Mouse (Mus musculus): ENCODE measurements around the gene H2al1e.
"Not testable (repeated sequence)": the region's sequence is repeated elsewhere in the genome, so short reads cannot be mapped to it uniquely, and the experiment has no call there.

Gene H2al1e

GRCm38 (mm10) chrX:11311634-11312033, at the start of gene H2al1e:
TSS of gene H2al1e (plus strand) at chrX:11311934.
- DNase-seq (ENCODE audit: low read depth), result not testable (repeated sequence)

- no peak for DNase-seq (ENCODE audit: low read depth)
Observed at GRCm38 (mm10) chrX:11264918-11265317, 46.8 kb upstream of the H2al1e start.

GRCm38 (mm10) chrX:11267791-11268190, 43.9 kb upstream of the H2al1e start:
- no peak for DNase-seq (ENCODE audit: low read depth)

- no peak for DNase-seq (ENCODE audit: low read depth)
Observed at GRCm38 (mm10) chrX:11269074-11269473, 42.7 kb upstream of the H2al1e start.

- DNase-seq (ENCODE audit: low read depth), result no peak
Observed at GRCm38 (mm10) chrX:11273190-11273589, 38.5 kb upstream of the H2al1e start.

GRCm38 (mm10) chrX:11277083-11277482, 34.7 kb upstream of the H2al1e start:
- no peak for DNase-seq (ENCODE audit: low read depth)

GRCm38 (mm10) chrX:11280741-11281140, 31.0 kb upstream of the H2al1e start:
- DNase-seq (ENCODE audit: low read depth), result no peak

GRCm38 (mm10) chrX:11288306-11288882, 23.3 kb upstream of the H2al1e start:
- no peak for DNase-seq (ENCODE audit: low read depth)

- DNase-seq (ENCODE audit: low read depth), result no peak
Observed at GRCm38 (mm10) chrX:11289244-11289643, 22.5 kb upstream of the H2al1e start.

- not testable (repeated sequence) for DNase-seq (ENCODE audit: low read depth)
Observed at GRCm38 (mm10) chrX:11298957-11299356, 12.8 kb upstream of the H2al1e start, which contains the start of gene H2al1a. TSS of gene H2al1a (plus strand) at chrX:11299257.

GRCm38 (mm10) chrX:11302132-11302531, 9.6 kb upstream of the H2al1e start, which contains the start of gene H2al1b:
TSS of gene H2al1b (plus strand) at chrX:11302432.
- DNase-seq (ENCODE audit: low read depth), result not testable (repeated sequence)

GRCm38 (mm10) chrX:11305355-11305754, 6.4 kb upstream of the H2al1e start, which contains the start of gene H2al1c:
TSS of gene H2al1c (plus strand) at chrX:11305655.
- DNase-seq (ENCODE audit: low read depth), result not testable (repeated sequence)

- DNase-seq (ENCODE audit: low read depth), result not testable (repeated sequence)
Observed at GRCm38 (mm10) chrX:11308524-11308923, 3.2 kb upstream of the H2al1e start, which contains the start of gene H2al1d. TSS of gene H2al1d (plus strand) at chrX:11308824.

GRCm38 (mm10) chrX:11314858-11315257, 3.1 kb downstream of the H2al1e start, which contains the start of gene H2al1f:
TSS of gene H2al1f (plus strand) at chrX:11315158.
- DNase-seq (ENCODE audit: low read depth), result not testable (repeated sequence)

- not testable (repeated sequence) for DNase-seq (ENCODE audit: low read depth)
Observed at GRCm38 (mm10) chrX:11317956-11318355, 6.2 kb downstream of the H2al1e start, which contains the start of gene H2al1g. TSS of gene H2al1g (plus strand) at chrX:11318256.

- DNase-seq (ENCODE audit: low read depth), result not testable (repeated sequence)
Observed at GRCm38 (mm10) chrX:11321192-11321591, 9.5 kb downstream of the H2al1e start, which contains the start of gene H2al1h. TSS of gene H2al1h (plus strand) at chrX:11321492.

GRCm38 (mm10) chrX:11324359-11324758, 12.6 kb downstream of the H2al1e start, which contains the start of gene H2al1i:
TSS of gene H2al1i (plus strand) at chrX:11324659.
- DNase-seq (ENCODE audit: low read depth), result not testable (repeated sequence)

- DNase-seq (ENCODE audit: low read depth), result not testable (repeated sequence)
Observed at GRCm38 (mm10) chrX:11327522-11327921, 15.8 kb downstream of the H2al1e start, which contains the start of gene H2al1j. TSS of gene H2al1j (plus strand) at chrX:11327822.

GRCm38 (mm10) chrX:11345762-11346161, 34.0 kb downstream of the H2al1e start:
- DNase-seq (ENCODE audit: low read depth), result no peak

GRCm38 (mm10) chrX:11346756-11347155, 35.0 kb downstream of the H2al1e start:
- DNase-seq (ENCODE audit: low read depth), result no peak

GRCm38 (mm10) chrX:11360823-11361222, 49.1 kb downstream of the H2al1e start:
- no peak for DNase-seq (ENCODE audit: low read depth)

- peak; percentile 9 for DNase-seq (ENCODE audit: low read depth)
Observed at GRCm38 (mm10) chrX:11361261-11361660, 49.5 kb downstream of the H2al1e start.

All from c-Kit-positive CD71-negative TER-119-negative erythroid progenitor cells, embryonic 14.5 days (primary cell).